Mouse (Mus musculus): Measurements from ENCODE around the gene Srcin1. TPM values are rescaled to one million over a fixed set of nuclear protein-coding genes. Genes with fewer than 3 reads are reported as not detected.

Srcin1 gene
- polyA plus RNA-seq, 1 experiment = 0.01 TPM

DNA sequence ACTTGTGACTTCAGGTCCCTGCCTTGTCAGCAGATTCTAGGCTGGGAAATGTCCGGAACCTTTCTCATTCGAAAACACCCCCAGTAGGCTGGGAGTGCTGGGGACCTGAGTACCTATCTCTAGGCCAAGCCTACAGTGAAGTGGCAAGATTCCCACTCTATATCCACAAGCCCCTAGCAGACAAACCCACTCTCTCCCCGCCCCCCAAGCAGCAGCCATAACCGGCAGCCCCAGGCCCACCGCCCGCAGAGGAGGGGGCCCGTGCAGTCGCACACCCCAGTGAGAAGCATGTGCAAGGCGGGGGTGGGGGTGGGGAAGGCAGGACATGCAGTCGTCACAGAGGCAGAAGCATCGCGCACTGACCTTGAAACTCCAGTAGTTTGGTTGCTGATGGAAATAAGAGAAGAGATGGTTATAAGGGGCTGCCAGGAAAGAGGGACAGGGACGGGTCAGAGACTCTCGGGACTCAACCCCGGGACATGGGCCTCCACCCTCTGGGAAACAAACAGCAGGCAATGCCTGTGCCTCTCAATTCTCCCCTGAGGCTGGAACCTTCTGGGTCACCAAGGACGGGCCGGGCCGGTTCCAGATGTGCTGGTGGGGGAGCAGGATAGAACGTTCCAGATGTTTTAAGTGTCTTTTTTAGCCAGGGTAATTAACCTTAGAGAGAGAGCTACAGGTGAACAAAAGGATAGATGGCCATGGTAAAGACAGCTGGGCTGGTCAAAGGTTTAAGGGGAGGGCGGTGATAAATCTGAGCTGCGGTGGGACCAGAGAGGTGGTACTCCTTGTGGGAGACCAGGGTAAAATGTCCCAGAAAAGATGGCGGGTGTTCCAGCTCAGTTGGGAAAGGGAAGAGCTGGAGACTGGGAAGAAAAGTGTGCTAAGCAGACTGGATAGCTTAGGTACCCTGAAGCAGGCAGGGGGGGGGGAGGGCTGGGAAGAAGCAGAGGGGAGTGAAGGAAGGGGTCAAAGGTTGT, 33.5 kb downstream of the Srcin1 start:
- no peak overlapping the region for H3K4me3 ChIP-seq (ENCODE audit: insufficient read depth, poor library complexity, severe bottlenecking)
- TF ChIP-seq MAX (IDR thresholded peaks at IDR 0.05) (no peak), CTCF (IDR thresholded peaks at IDR 0.05; ENCODE audit: control insufficient read depth, insufficient read depth, insufficient read length) (no peak), FOSL1 (IDR thresholded peaks at IDR 0.05; ENCODE audit: insufficient read depth, low read length, poor library complexity, severe bottlenecking) (no peak), USF1 (IDR thresholded peaks at IDR 0.05; ENCODE audit: low read depth) (no peak), MYOD1 (IDR thresholded peaks at IDR 0.05; ENCODE audit: control insufficient read depth, insufficient read length, low read depth) (no peak)
- no peaks in the 10 kb centered on the region for H3K36me3 ChIP-seq (ENCODE audit: control insufficient read depth, insufficient read depth)
- no peaks in the 10 kb centered on the region for H3K79me2 ChIP-seq (ENCODE audit: control insufficient read depth, insufficient read depth)
- peaks cover 89% of the 10 kb centered on the region for H3K27me3 ChIP-seq (ENCODE audit: control insufficient read depth, insufficient read depth, insufficient read length)
- H3ac ChIP-seq (ENCODE audit: control insufficient read depth, insufficient read length, low read depth) = no peak overlapping the region
- no peaks in the 10 kb centered on the region for H3K79me3 ChIP-seq (ENCODE audit: low read depth)

DNA sequence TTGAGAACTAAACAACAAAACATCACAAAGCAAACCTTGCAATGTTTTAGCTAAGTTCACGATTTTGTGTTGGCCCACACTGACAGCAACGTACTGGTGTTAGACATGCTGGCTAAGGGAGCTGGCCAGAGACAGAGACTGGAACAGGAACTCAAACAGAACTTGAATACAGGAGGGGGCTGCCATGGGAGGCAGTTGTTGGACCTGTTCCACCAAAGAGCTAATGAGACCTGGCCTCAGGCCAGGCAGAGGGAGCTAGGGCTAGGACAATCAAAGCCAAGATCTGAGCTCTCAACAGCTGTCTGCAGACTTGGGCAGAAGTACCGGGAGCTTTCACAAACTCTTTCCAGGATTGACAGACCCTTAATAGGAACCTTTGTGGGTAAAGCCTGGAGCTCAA, 35.4 kb downstream of the Srcin1 start:
- Histone ChIP-seq H3K79me3 (ENCODE audit: low read depth) (no peaks in the 10 kb centered on the region), H3K79me2 (ENCODE audit: control insufficient read depth, insufficient read depth) (no peaks in the 10 kb centered on the region), H3K27me3 (ENCODE audit: control insufficient read depth, insufficient read depth, insufficient read length) (peaks cover 89% of the 10 kb centered on the region), H3K4me3 (ENCODE audit: insufficient read depth, poor library complexity, severe bottlenecking) (no peak overlapping the region), H3K36me3 (ENCODE audit: control insufficient read depth, insufficient read depth) (no peaks in the 10 kb centered on the region), H3ac (ENCODE audit: control insufficient read depth, insufficient read length, low read depth) (no peak overlapping the region)
- no peak for TF ChIP-seq USF1 (IDR thresholded peaks at IDR 0.05; ENCODE audit: low read depth)
- no peak for TF ChIP-seq CEBPB (IDR thresholded peaks at IDR 0.05; ENCODE audit: low read depth)
- no peak for TF ChIP-seq FOSL1 (IDR thresholded peaks at IDR 0.05; ENCODE audit: insufficient read depth, low read length, poor library complexity, severe bottlenecking)
- TF ChIP-seq CTCF (IDR thresholded peaks at IDR 0.05; ENCODE audit: control insufficient read depth, insufficient read depth, insufficient read length) = no peak
- TF ChIP-seq MAX (IDR thresholded peaks at IDR 0.05) = no peak
- TF ChIP-seq MYOD1 (IDR thresholded peaks at IDR 0.05; ENCODE audit: control insufficient read depth, insufficient read length, low read depth) = no peak
- no peak for TF ChIP-seq MYOG (IDR thresholded peaks at IDR 0.05; ENCODE audit: control insufficient read depth, extremely low read depth, insufficient read length)

- TF ChIP-seq MAX (IDR thresholded peaks at IDR 0.05) (no peak), FOSL1 (IDR thresholded peaks at IDR 0.05; ENCODE audit: insufficient read depth, low read length, poor library complexity, severe bottlenecking) (no peak), MYOG (IDR thresholded peaks at IDR 0.05; ENCODE audit: control insufficient read depth, extremely low read depth, insufficient read length) (no peak), CTCF (IDR thresholded peaks at IDR 0.05; ENCODE audit: control insufficient read depth, insufficient read depth, insufficient read length) (no peak), CEBPB (IDR thresholded peaks at IDR 0.05; ENCODE audit: low read depth) (no peak), USF1 (IDR thresholded peaks at IDR 0.05; ENCODE audit: low read depth) (no peak), MYOD1 (IDR thresholded peaks at IDR 0.05; ENCODE audit: control insufficient read depth, insufficient read length, low read depth) (no peak)
- Histone ChIP-seq H3ac (ENCODE audit: control insufficient read depth, insufficient read length, low read depth) (no peak overlapping the region), H3K79me2 (ENCODE audit: control insufficient read depth, insufficient read depth) (no peaks in the 10 kb centered on the region)
Observed at GRCm38 (mm10) chr11:97540136-97540535, 35.9 kb downstream of the Srcin1 start.

GRCm38 (mm10) chr11:97539622-97540021, 36.4 kb downstream of the Srcin1 start:
- Histone ChIP-seq H3K79me2 (ENCODE audit: control insufficient read depth, insufficient read depth) (no peaks in the 10 kb centered on the region), H3K27me3 (ENCODE audit: control insufficient read depth, insufficient read depth, insufficient read length) (peaks cover 89% of the 10 kb centered on the region), H3K36me3 (ENCODE audit: control insufficient read depth, insufficient read depth) (no peaks in the 10 kb centered on the region), H3K79me3 (ENCODE audit: low read depth) (no peaks in the 10 kb centered on the region), H3ac (ENCODE audit: control insufficient read depth, insufficient read length, low read depth) (no peak overlapping the region), H3K4me3 (ENCODE audit: insufficient read depth, poor library complexity, severe bottlenecking) (no peak overlapping the region)
- TF ChIP-seq USF1 (IDR thresholded peaks at IDR 0.05; ENCODE audit: low read depth) (no peak), MYOG (IDR thresholded peaks at IDR 0.05; ENCODE audit: control insufficient read depth, extremely low read depth, insufficient read length) (no peak), FOSL1 (IDR thresholded peaks at IDR 0.05; ENCODE audit: insufficient read depth, low read length, poor library complexity, severe bottlenecking) (no peak), MAX (IDR thresholded peaks at IDR 0.05) (no peak), MYOD1 (IDR thresholded peaks at IDR 0.05; ENCODE audit: control insufficient read depth, insufficient read length, low read depth) (no peak), CEBPB (IDR thresholded peaks at IDR 0.05; ENCODE audit: low read depth) (no peak), CTCF (IDR thresholded peaks at IDR 0.05; ENCODE audit: control insufficient read depth, insufficient read depth, insufficient read length) (no peak)

More at GRCm38 (mm10) chr11:97540136-97540535, 35.9 kb downstream of the Srcin1 start:
- Histone ChIP-seq H3K36me3 (ENCODE audit: control insufficient read depth, insufficient read depth) (no peaks in the 10 kb centered on the region), H3K27me3 (ENCODE audit: control insufficient read depth, insufficient read depth, insufficient read length) (peaks cover 89% of the 10 kb centered on the region), H3K4me3 (ENCODE audit: insufficient read depth, poor library complexity, severe bottlenecking) (no peak overlapping the region), H3K79me3 (ENCODE audit: low read depth) (no peaks in the 10 kb centered on the region)

GRCm38 (mm10) chr11:97537580-97538089, 38.4 kb downstream of the Srcin1 start:
- Histone ChIP-seq H3ac (ENCODE audit: control insufficient read depth, insufficient read length, low read depth) (no peak overlapping the region), H3K79me3 (ENCODE audit: low read depth) (no peaks in the 10 kb centered on the region), H3K4me3 (ENCODE audit: insufficient read depth, poor library complexity, severe bottlenecking) (no peak overlapping the region), H3K27me3 (ENCODE audit: control insufficient read depth, insufficient read depth, insufficient read length) (peaks cover 85% of the 10 kb centered on the region), H3K36me3 (ENCODE audit: control insufficient read depth, insufficient read depth) (no peaks in the 10 kb centered on the region), H3K79me2 (ENCODE audit: control insufficient read depth, insufficient read depth) (no peaks in the 10 kb centered on the region)
- TF ChIP-seq CTCF (IDR thresholded peaks at IDR 0.05; ENCODE audit: control insufficient read depth, insufficient read depth, insufficient read length) = no peak

Data from C2C12 (cell line).